In genomic region chr3:121307532-121308234, GRCm38 (mm10) we compare ENCODE assay signal across 9 mouse cellular contexts. TPM values are rescaled to one million over a fixed set of nuclear protein-coding genes. Genes with fewer than 3 reads are reported as not detected.
DNase-seq lines count a peak whose midpoint lies in the region; ATAC-seq and TF ChIP-seq lines count a peak whose summit lies in the region.
"Had no signal": no experiment of that assay in that cellular context is flagged by ENCODE, and none has a peak within 500 bp of the region (broad histone marks: within the 10 kb centered on the region; RNA-seq: fewer than 3 reads in every experiment).

No protein-coding gene starts in this region.

- ATAC-seq in embryonic facial prominence, embryonic 15.5 days (ENCODE audit: insufficient number of reproducible peaks, low FRiP score, low TSS enrichment, low read depth), result peak; percentile 58; the same call in 1 of the 2 replicates
- peak; percentile 57; the same call in 1 of the 2 replicates for ATAC-seq in heart, embryonic 11.5 days (replicated peaks; ENCODE audit: insufficient number of reproducible peaks, low FRiP score, low TSS enrichment)
- ATAC-seq in liver, embryonic 11.5 days (replicated peaks; ENCODE audit: low FRiP score), result peak; percentile 65
- peak; percentile 75; the same call in 1 of the 2 replicates for ATAC-seq in stomach, embryonic 14.5 days (ENCODE audit: insufficient number of reproducible peaks, insufficient read depth, low FRiP score, low read depth)

- peak; percentile 74 for TF ChIP-seq CTCF in bone marrow macrophage, adult 2 months (IDR thresholded peaks at IDR 0.05; ENCODE audit: low read depth, low read length)

- no peaks in the 10 kb centered on the region for H3K9me3 ChIP-seq in embryonic facial prominence, embryonic 15.5 days (replicated peaks)
- no peaks in the 10 kb centered on the region for H3K9me3 ChIP-seq in heart, embryonic 11.5 days (replicated peaks; ENCODE audit: control insufficient read depth, low read length)
- H3K9me3 ChIP-seq in liver, embryonic 11.5 days (ENCODE audit: control insufficient read depth, low read length), result no peaks in the 10 kb centered on the region
- H3K9me3 ChIP-seq in stomach, embryonic 14.5 days (ENCODE audit: control insufficient read depth, low read depth, low read length), result no peaks in the 10 kb centered on the region

- H3K4me1 ChIP-seq in bone marrow macrophage, adult 2 months (ENCODE audit: control insufficient read depth, insufficient read depth, low read length), result no peaks in the 10 kb centered on the region
- H3K4me1 ChIP-seq in embryonic facial prominence, embryonic 15.5 days, result no peaks in the 10 kb centered on the region
- no peaks in the 10 kb centered on the region for H3K4me1 ChIP-seq in heart, embryonic 11.5 days (ENCODE audit: control insufficient read depth, insufficient read depth, low read length)
- peaks cover 3% of the 10 kb centered on the region; the same call in 1 of the 2 replicates for H3K4me1 ChIP-seq in liver, embryonic 11.5 days (replicated peaks; ENCODE audit: control insufficient read depth, insufficient read depth, low read length)
- H3K4me1 ChIP-seq in stomach, embryonic 14.5 days (ENCODE audit: control insufficient read depth, insufficient read depth, low read length), result no peaks in the 10 kb centered on the region

- no peak for TF ChIP-seq POLR2A in bone marrow macrophage, adult 2 months (IDR thresholded peaks at IDR 0.05; ENCODE audit: borderline replicate concordance, low read depth, low read length)

- WGBS in embryonic facial prominence, embryonic 15.5 days, result 67% methylated on average over 7 of the region's 7 CpGs
- WGBS in heart, embryonic 11.5 days (ENCODE audit: insufficient replicate concordance), result 72% methylated on average over 7 of the region's 7 CpGs
- WGBS in liver, embryonic 11.5 days, result 77% methylated on average over 7 of the region's 7 CpGs
- 72% methylated on average over 7 of the region's 7 CpGs for WGBS in stomach, embryonic 14.5 days

- H3K27me3 ChIP-seq in embryonic facial prominence, embryonic 15.5 days, result no peaks in the 10 kb centered on the region
- H3K27me3 ChIP-seq in heart, embryonic 11.5 days (ENCODE audit: control insufficient read depth, insufficient read depth, low read length), result no peaks in the 10 kb centered on the region
- H3K27me3 ChIP-seq in liver, embryonic 11.5 days (replicated peaks; ENCODE audit: control insufficient read depth, insufficient read depth, low read length), result no peaks in the 10 kb centered on the region
- no peaks in the 10 kb centered on the region for H3K27me3 ChIP-seq in stomach, embryonic 14.5 days (ENCODE audit: control insufficient read depth, insufficient read depth, low read length)

- 0 out of 2 replicates have a peak, but pooled peaks cover 5% of the 10 kb centered on the region for H3K36me3 ChIP-seq in embryonic facial prominence, embryonic 15.5 days
- H3K36me3 ChIP-seq in heart, embryonic 11.5 days (ENCODE audit: control insufficient read depth, insufficient read depth, low read length), result no peaks in the 10 kb centered on the region
- no peaks in the 10 kb centered on the region for H3K36me3 ChIP-seq in liver, embryonic 11.5 days (ENCODE audit: control insufficient read depth, insufficient read depth, low read length)
- no peaks in the 10 kb centered on the region for H3K36me3 ChIP-seq in stomach, embryonic 14.5 days (ENCODE audit: control insufficient read depth, insufficient read depth, low read length)

- H3K9ac ChIP-seq in embryonic facial prominence, embryonic 15.5 days, result no peak overlapping the region
- H3K9ac ChIP-seq in heart, embryonic 11.5 days (ENCODE audit: low read depth, low read length), result no peak overlapping the region
- H3K9ac ChIP-seq in liver, embryonic 11.5 days (ENCODE audit: low read depth, low read length), result no peak overlapping the region
- no peak overlapping the region for H3K9ac ChIP-seq in stomach, embryonic 14.5 days (replicated peaks; ENCODE audit: low read depth, low read length)

- no peak overlapping the region for H3K4me3 ChIP-seq in bone marrow macrophage, adult 2 months (ENCODE audit: insufficient read depth, low read length)
- H3K4me3 ChIP-seq in embryonic facial prominence, embryonic 15.5 days (replicated peaks), result no peak overlapping the region
- no peak overlapping the region for H3K4me3 ChIP-seq in heart, embryonic 11.5 days (ENCODE audit: low read depth, low read length)
- H3K4me3 ChIP-seq in liver, embryonic 11.5 days (ENCODE audit: low read depth, low read length), result no peak overlapping the region
- no peak overlapping the region for H3K4me3 ChIP-seq in stomach, embryonic 14.5 days (ENCODE audit: low read depth, low read length)
- H3K4me3 ChIP-seq: erythroblast, embryonic 14.5 days had no signal

- no peak overlapping the region for H3K4me2 ChIP-seq in embryonic facial prominence, embryonic 15.5 days (replicated peaks)
- H3K4me2 ChIP-seq in heart, embryonic 11.5 days, result no peak overlapping the region
- H3K4me2 ChIP-seq in liver, embryonic 11.5 days, result no peak overlapping the region
- no peak overlapping the region for H3K4me2 ChIP-seq in stomach, embryonic 14.5 days (replicated peaks; ENCODE audit: low read depth, low read length)

- H3K27ac ChIP-seq in bone marrow macrophage, adult 2 months (ENCODE audit: insufficient read depth, low read depth, low read length), result no peak overlapping the region
- H3K27ac ChIP-seq in embryonic facial prominence, embryonic 15.5 days (replicated peaks), result no peak overlapping the region
- no peak overlapping the region for H3K27ac ChIP-seq in heart, embryonic 11.5 days (ENCODE audit: low read depth, low read length)
- H3K27ac ChIP-seq in liver, embryonic 11.5 days (ENCODE audit: low read depth, low read length), result no peak overlapping the region
- no peak overlapping the region for H3K27ac ChIP-seq in stomach, embryonic 14.5 days (ENCODE audit: low read length)

- DNase-seq in CD4-positive helper T cell, adult 2 months (ENCODE audit: low read depth, low spot score), result peak; percentile 65
- peak; percentile 84 for DNase-seq in kidney, postnatal 10 days
- no peak for DNase-seq in liver, embryonic 11.5 days (ENCODE audit: low spot score)
- DNase-seq in neural tube, embryonic 10.5 days (ENCODE audit: extremely low spot score, low spot score), result peak; percentile 84

RNA-seq across cellular contexts. Expression of gene Alg14, which starts 16.1 kb away (rescaled TPM):
- polyA plus RNA-seq in bone marrow macrophage, adult 2 months (2012; ENCODE audit: insufficient read depth, insufficient read length, missing spikeins), result 17.8 and 21.3 TPM in 2 replicates
- 40.0 and 42.9 TPM in 2 replicates for polyA plus RNA-seq in embryonic facial prominence, embryonic 15.5 days (2015; fragmentation: Nextera tagmentation; extraction: Ambion mirVana)
- 38.2 and 42.2 TPM in 2 replicates for polyA plus RNA-seq in heart, embryonic 11.5 days (2014; fragmentation: Nextera tagmentation; extraction: Ambion mirVana)
- polyA plus RNA-seq in liver, embryonic 11.5 days (2014; fragmentation: Nextera tagmentation; extraction: Ambion mirVana), result 23.3 and 26.4 TPM in 2 replicates
- polyA plus RNA-seq in stomach, embryonic 14.5 days (2014; fragmentation: Nextera tagmentation; extraction: Ambion mirVana), result 44.2 and 54.1 TPM in 2 replicates

RNA-seq across cellular contexts. Expression of gene Tmem56, which starts 24.8 kb away (rescaled TPM):
- not detected in 2 replicates for polyA plus RNA-seq in bone marrow macrophage, adult 2 months (2012; ENCODE audit: insufficient read depth, insufficient read length, missing spikeins)
- 1.2 and 1.3 TPM in 2 replicates for polyA plus RNA-seq in embryonic facial prominence, embryonic 15.5 days (2015; fragmentation: Nextera tagmentation; extraction: Ambion mirVana)
- 1.8 and 2.5 TPM in 2 replicates for polyA plus RNA-seq in heart, embryonic 11.5 days (2014; fragmentation: Nextera tagmentation; extraction: Ambion mirVana)
- 31.2 and 36.9 TPM in 2 replicates for polyA plus RNA-seq in liver, embryonic 11.5 days (2014; fragmentation: Nextera tagmentation; extraction: Ambion mirVana)
- 0.98 and 1.6 TPM in 2 replicates for polyA plus RNA-seq in stomach, embryonic 14.5 days (2014; fragmentation: Nextera tagmentation; extraction: Ambion mirVana)
